8 mouse cellular contexts compared by ENCODE assay signal in genomic region chr7:126565693-126566092, GRCm38 (mm10). TPM values are rescaled to one million over a fixed set of nuclear protein-coding genes. Genes with fewer than 3 reads are reported as not detected.
A peak's percentile ranks its signal among the peaks of the same experiment; 100 is the strongest.
DNase-seq lines count a peak whose midpoint lies in the region; ATAC-seq and TF ChIP-seq lines count a peak whose summit lies in the region.

No protein-coding gene starts in this region.

- intact Hi-C loops in left cerebral cortex, postnatal 36 days (cut with DNase I) = loop anchor here (5.0 kb wide), 1 partner anchor 78 kb away; the partner anchor contains the start of gene Tufm

- peak; percentile 80 for DNase-seq in lung, postnatal 0 days (ENCODE audit: low spot score)
- DNase-seq in lung, postnatal 4 days = no peak
- DNase-seq in adrenal gland, postnatal 14 days = peak; percentile 72
- no peak for DNase-seq in liver, embryonic 11.5 days (ENCODE audit: low spot score)
- no peak for DNase-seq in thymus, postnatal 4 days
- DNase-seq in left cerebral cortex, postnatal 36 days (ENCODE audit: low spot score in 2 of 2) = no peak

- H3K27ac ChIP-seq in lung, postnatal 0 days (ENCODE audit: low read length) = peak overlapping the region; percentile 93
- H3K27ac ChIP-seq in forebrain, embryonic 16.5 days (ENCODE audit: low read length) = peak overlapping the region; percentile 76
- H3K27ac ChIP-seq in liver, embryonic 11.5 days (ENCODE audit: low read depth, low read length) = peak overlapping the region; percentile 67
- H3K27ac ChIP-seq in stomach, embryonic 15.5 days = peak overlapping the region; percentile 89

- H3K4me3 ChIP-seq in lung, postnatal 0 days (ENCODE audit: low read depth, low read length) = peak overlapping the region; percentile 89
- peak overlapping the region; percentile 70 for H3K4me3 ChIP-seq in forebrain, embryonic 16.5 days (replicated peaks; ENCODE audit: low read length)
- peak overlapping the region; percentile 95 for H3K4me3 ChIP-seq in liver, embryonic 11.5 days (ENCODE audit: low read depth, low read length)
- peak overlapping the region; percentile 99 for H3K4me3 ChIP-seq in stomach, embryonic 15.5 days (replicated peaks)

- no peaks in the 10 kb centered on the region for H3K4me1 ChIP-seq in lung, postnatal 0 days (ENCODE audit: insufficient read depth, low read depth, low read length)
- peaks cover 8% of the 10 kb centered on the region for H3K4me1 ChIP-seq in forebrain, embryonic 16.5 days (replicated peaks; ENCODE audit: control insufficient read depth, insufficient read depth, low read length)
- H3K4me1 ChIP-seq in liver, embryonic 11.5 days (replicated peaks; ENCODE audit: control insufficient read depth, insufficient read depth, low read length) = peaks cover 6% of the 10 kb centered on the region; the same call in 1 of the 2 replicates
- 0 out of 2 replicates have a peak, but pooled peaks cover 4% of the 10 kb centered on the region for H3K4me1 ChIP-seq in stomach, embryonic 15.5 days

- no peaks in the 10 kb centered on the region for H3K27me3 ChIP-seq in lung, postnatal 0 days (replicated peaks; ENCODE audit: insufficient read depth, low read length)
- no peaks in the 10 kb centered on the region for H3K27me3 ChIP-seq in forebrain, embryonic 16.5 days (replicated peaks; ENCODE audit: control insufficient read depth, insufficient read depth, low read length)
- no peaks in the 10 kb centered on the region for H3K27me3 ChIP-seq in liver, embryonic 11.5 days (replicated peaks; ENCODE audit: control insufficient read depth, insufficient read depth, low read length)
- H3K27me3 ChIP-seq in stomach, embryonic 15.5 days (replicated peaks) = no peaks in the 10 kb centered on the region

- peak overlapping the region; percentile 69 for H3K9ac ChIP-seq in lung, postnatal 0 days (replicated peaks; ENCODE audit: low read depth)
- peak overlapping the region; percentile 82 for H3K9ac ChIP-seq in forebrain, embryonic 16.5 days (replicated peaks; ENCODE audit: low read depth, low read length)
- peak overlapping the region; percentile 86 for H3K9ac ChIP-seq in liver, embryonic 11.5 days (ENCODE audit: low read depth, low read length)
- H3K9ac ChIP-seq in stomach, embryonic 15.5 days = peak overlapping the region; percentile 85

- H3K9me3 ChIP-seq in lung, postnatal 0 days (ENCODE audit: low read length) = no peaks in the 10 kb centered on the region
- no peaks in the 10 kb centered on the region for H3K9me3 ChIP-seq in forebrain, embryonic 16.5 days (ENCODE audit: control insufficient read depth, low read length)
- no peaks in the 10 kb centered on the region for H3K9me3 ChIP-seq in liver, embryonic 11.5 days (ENCODE audit: control insufficient read depth, low read length)
- H3K9me3 ChIP-seq in stomach, embryonic 15.5 days = no peaks in the 10 kb centered on the region

- peaks cover 25% of the 10 kb centered on the region for H3K36me3 ChIP-seq in lung, postnatal 0 days (ENCODE audit: insufficient read depth, low read length)
- H3K36me3 ChIP-seq in forebrain, embryonic 16.5 days (ENCODE audit: control insufficient read depth, insufficient read depth) = peaks cover 22% of the 10 kb centered on the region
- H3K36me3 ChIP-seq in liver, embryonic 11.5 days (ENCODE audit: control insufficient read depth, insufficient read depth, low read length) = peaks cover 30% of the 10 kb centered on the region
- H3K36me3 ChIP-seq in stomach, embryonic 15.5 days = peaks cover 25% of the 10 kb centered on the region

- WGBS in lung, postnatal 0 days = under 1% methylated on average over 27 of the region's 28 CpGs
- WGBS in forebrain, embryonic 16.5 days = 2% methylated on average over 24 of the region's 28 CpGs
- WGBS in liver, embryonic 11.5 days = under 1% methylated on average over 28 of the region's 28 CpGs
- under 1% methylated on average over 26 of the region's 28 CpGs for WGBS in stomach, embryonic 15.5 days

- no peak for TF ChIP-seq EP300 in lung, postnatal 0 days (IDR thresholded peaks at IDR 0.05)

- peak; percentile 58 for ATAC-seq in lung, postnatal 0 days
- no peak for ATAC-seq in forebrain, embryonic 16.5 days
- peak; percentile 13 for ATAC-seq in liver, embryonic 11.5 days (replicated peaks; ENCODE audit: low FRiP score)
- ATAC-seq in stomach, embryonic 15.5 days (ENCODE audit: insufficient read depth, low FRiP score, low read depth) = peak; percentile 21; the same call in 1 of the 2 replicates

- TF ChIP-seq CTCF in lung, postnatal 0 days (IDR thresholded peaks at IDR 0.05) = no peak

- H3K4me2 ChIP-seq in lung, postnatal 0 days (replicated peaks; ENCODE audit: low read depth, low read length) = peak overlapping the region; percentile 71
- peak overlapping the region; percentile 92 for H3K4me2 ChIP-seq in forebrain, embryonic 16.5 days (ENCODE audit: low read length)
- peak overlapping the region; percentile 73 for H3K4me2 ChIP-seq in liver, embryonic 11.5 days
- H3K4me2 ChIP-seq in stomach, embryonic 15.5 days = peak overlapping the region; percentile 61

RNA-seq across cellular contexts. Expression of gene Eif3c, which starts 0.5 kb away (rescaled TPM):
- polyA plus RNA-seq in lung, postnatal 0 days (2015; fragmentation: Nextera tagmentation; extraction: Ambion mirVana) = 141 and 154 TPM in 2 replicates
- total RNA-seq in adrenal gland, postnatal 14 days (2021) = 241 and 262 TPM in 2 replicates
- polyA plus RNA-seq in forebrain, embryonic 16.5 days (2015; fragmentation: Nextera tagmentation; extraction: Ambion mirVana) = 181 and 190 TPM in 2 replicates
- 195 and 201 TPM in 2 replicates for polyA plus RNA-seq in liver, embryonic 11.5 days (2014; fragmentation: Nextera tagmentation; extraction: Ambion mirVana)
- 188 and 196 TPM in 2 replicates for polyA plus RNA-seq in stomach, embryonic 15.5 days (2015; fragmentation: Nextera tagmentation; extraction: Ambion mirVana)
- total RNA-seq in left cerebral cortex, postnatal 36 days (2021) = 100 to 1,000 TPM; 169 to 193 TPM

RNA-seq across cellular contexts. Expression of gene Apobr, which starts 19.0 kb away (rescaled TPM):
- polyA plus RNA-seq in lung, postnatal 0 days (2015; fragmentation: Nextera tagmentation; extraction: Ambion mirVana) = 3.9 and 4.1 TPM in 2 replicates
- 2.9 and 3.5 TPM in 2 replicates for total RNA-seq in adrenal gland, postnatal 14 days (2021)
- polyA plus RNA-seq in forebrain, embryonic 16.5 days (2015; fragmentation: Nextera tagmentation; extraction: Ambion mirVana) = 0.29 and 0.77 TPM in 2 replicates
- 0.68 and 1.4 TPM in 2 replicates for polyA plus RNA-seq in liver, embryonic 11.5 days (2014; fragmentation: Nextera tagmentation; extraction: Ambion mirVana)
- polyA plus RNA-seq in stomach, embryonic 15.5 days (2015; fragmentation: Nextera tagmentation; extraction: Ambion mirVana) = 1.2 and 1.3 TPM in 2 replicates
- total RNA-seq in left cerebral cortex, postnatal 36 days (2021) = under 1 TPM; 0.39 to 0.63 TPM

RNA-seq across cellular contexts. Expression of gene Cln3, which starts 19.9 kb away (rescaled TPM):
- 33.0 and 38.3 TPM in 2 replicates for polyA plus RNA-seq in lung, postnatal 0 days (2015; fragmentation: Nextera tagmentation; extraction: Ambion mirVana)
- total RNA-seq in adrenal gland, postnatal 14 days (2021) = 25.3 and 31.1 TPM in 2 replicates
- polyA plus RNA-seq in forebrain, embryonic 16.5 days (2015; fragmentation: Nextera tagmentation; extraction: Ambion mirVana) = 34.4 and 37.3 TPM in 2 replicates
- polyA plus RNA-seq in liver, embryonic 11.5 days (2014; fragmentation: Nextera tagmentation; extraction: Ambion mirVana) = 19.7 and 25.2 TPM in 2 replicates
- polyA plus RNA-seq in stomach, embryonic 15.5 days (2015; fragmentation: Nextera tagmentation; extraction: Ambion mirVana) = 30.4 and 33.1 TPM in 2 replicates
- total RNA-seq in left cerebral cortex, postnatal 36 days (2021) = 10 to 100 TPM; 27.4 to 35.8 TPM

RNA-seq across cellular contexts. Expression of gene Il27, which starts 29.0 kb away (rescaled TPM):
- polyA plus RNA-seq in lung, postnatal 0 days (2015; fragmentation: Nextera tagmentation; extraction: Ambion mirVana) = 0.31 TPM in 1 of 2 replicates, not detected in the other
- not detected in 2 replicates for total RNA-seq in adrenal gland, postnatal 14 days (2021)
- polyA plus RNA-seq in forebrain, embryonic 16.5 days (2015; fragmentation: Nextera tagmentation; extraction: Ambion mirVana) = not detected in 2 replicates
- polyA plus RNA-seq in liver, embryonic 11.5 days (2014; fragmentation: Nextera tagmentation; extraction: Ambion mirVana) = not detected in 2 replicates
- 0.13 and 0.26 TPM in 2 replicates for polyA plus RNA-seq in stomach, embryonic 15.5 days (2015; fragmentation: Nextera tagmentation; extraction: Ambion mirVana)
- total RNA-seq in left cerebral cortex, postnatal 36 days (2021) = not detected

Comparison
In these comparisons a context has a peak if more than half of its experiments do, and no peak if none do; other contexts are left out.
1. DNase-seq: peak in lung, postnatal 0 days (single experiment) and adrenal gland, postnatal 14 days (single experiment); none in lung, postnatal 4 days (0 of 2), liver, embryonic 11.5 days (single experiment), thymus, postnatal 4 days (single experiment) and left cerebral cortex, postnatal 36 days (0 of 2).
2. Peak in every context shown above with its lines, with median percentiles within 50 percentile points of each other: H3K27ac ChIP-seq, H3K4me2 ChIP-seq, H3K4me3 ChIP-seq and H3K9ac ChIP-seq.